Mouse (Mus musculus) liver, embryonic 16.5 days (tissue): ENCODE data around the gene Sumo1. TPM values are rescaled to one million over a fixed set of nuclear protein-coding genes. Genes with fewer than 3 reads are reported as not detected.

Source experiments
- ATAC-seq: fragments of 200-750 bp; cut with Nextera tagmentation; 2 replicates; pipeline ENCODE4 v1.8.0; 2017; ENCODE audit warnings: low read depth, mild to moderate bottlenecking, moderate number of reproducible peaks, moderate library complexity
- H3K27ac ChIP-seq: fragments of 300-500 bp; sonication (generic); 2 replicates; pipeline ENCODE4 v1.5.1; 2014; ENCODE audit warnings: mild to moderate bottlenecking, low read length
- H3K27me3 ChIP-seq: fragments of 300-500 bp; sonication (generic); 2 replicates; pipeline ENCODE4 v1.6.1; 2014; ENCODE audit warnings: low read depth, low read length, mixed read lengths; ENCODE audit not compliant: control insufficient read depth, insufficient read depth
- H3K36me3 ChIP-seq: fragments of 300-500 bp; sonication (generic); 2 replicates; pipeline ENCODE4 v1.6.1; 2014; ENCODE audit warnings: mild to moderate bottlenecking; ENCODE audit not compliant: control insufficient read depth, insufficient read depth
- H3K4me1 ChIP-seq: fragments of 300-500 bp; sonication (generic); 2 replicates; pipeline ENCODE4 v1.6.1; 2014; ENCODE audit warnings: low read depth, low read length, mixed read lengths; ENCODE audit not compliant: control insufficient read depth
- H3K4me2 ChIP-seq: fragments of 300-500 bp; sonication (generic); 2 replicates; pipeline ENCODE4 v1.6.1; 2014; ENCODE audit warnings: low read depth, low read length, mixed read lengths
- H3K4me3 ChIP-seq: fragments of 300-500 bp; sonication (generic); 2 replicates; pipeline ENCODE4 v1.5.1; 2014; ENCODE audit warnings: low read depth, mild to moderate bottlenecking, low read length
- H3K9ac ChIP-seq: fragments of 300-500 bp; sonication (generic); 2 replicates; pipeline ENCODE4 v1.6.1; 2014; ENCODE audit warnings: low read depth, low read length
- H3K9me3 ChIP-seq: fragments of 300-500 bp; sonication (generic); replicated peaks from 2 replicates; pipeline ENCODE4 v1.6.1; 2016; ENCODE audit warnings: low read length; ENCODE audit not compliant: control insufficient read depth
- WGBS: fragments of 180-500 bp; shearing (Covaris S2); extraction: QIAGEN DNeasy Blood & Tissue Kit; methylation state at CpG from one replicate; pipeline ENCODE4 v1.1.7; 2014; ENCODE audit not compliant: insufficient replicate concordance; 5-methylcytosine and 5-hydroxymethylcytosine counted together
- polyA plus RNA-seq: library from polyadenylated mRNA; unstranded; fragments of >200 nt; fragmentation: Nextera tagmentation; extraction: Ambion mirVana; gene quantifications from 2 replicates; pipeline ENCODE4 v1.2.1, GENCODE M21; 2015

The Sumo1 gene
- polyA plus RNA-seq, 1 experiment from 2014 or later, result 90.3 TPM

GRCm38 (mm10) chr1:59625410-59625809 is 45.2 kb downstream of the Sumo1 start:
- H3K27ac ChIP-seq, result no peak overlapping the region
- no peak overlapping the region for H3K4me2 ChIP-seq
- H3K27me3 ChIP-seq, result no peaks in the 10 kb centered on the region
- no peaks in the 10 kb centered on the region for H3K36me3 ChIP-seq
- no peaks in the 10 kb centered on the region for H3K9me3 ChIP-seq
- no peak overlapping the region for H3K9ac ChIP-seq
- WGBS, result 81% methylated on average over 5 of the region's 5 CpGs
- H3K4me1 ChIP-seq, result no peaks in the 10 kb centered on the region
- ATAC-seq, result no peak
- no peak overlapping the region for H3K4me3 ChIP-seq

- H3K27me3 ChIP-seq, result no peaks in the 10 kb centered on the region
- 25% methylated on average over 5 of the region's 5 CpGs for WGBS
- H3K4me2 ChIP-seq, result no peak overlapping the region
- no peaks in the 10 kb centered on the region for H3K4me1 ChIP-seq
- no peaks in the 10 kb centered on the region for H3K9me3 ChIP-seq
- no peaks in the 10 kb centered on the region for H3K36me3 ChIP-seq
- no peak for ATAC-seq
- no peak overlapping the region for H3K4me3 ChIP-seq
- H3K27ac ChIP-seq, result no peak overlapping the region
- H3K9ac ChIP-seq, result no peak overlapping the region
These were observed 47.2 kb downstream of the Sumo1 start for GRCm38 (mm10) chr1:59623325-59624017.

GRCm38 (mm10) chr1:59619201-59619600 is 51.4 kb downstream of the Sumo1 start:
- Histone ChIP-seq H3K4me3 (no peak overlapping the region), H3K9me3 (no peaks in the 10 kb centered on the region), H3K4me1 (no peaks in the 10 kb centered on the region), H3K27ac (no peak overlapping the region), H3K36me3 (no peaks in the 10 kb centered on the region), H3K9ac (no peak overlapping the region), H3K27me3 (no peaks in the 10 kb centered on the region), H3K4me2 (no peak overlapping the region)
- 69% methylated on average over 10 of the region's 10 CpGs for WGBS
- ATAC-seq, result no peak

GRCm38 (mm10) chr1:59615021-59615420 is 55.6 kb downstream of the Sumo1 start:
- no peak for ATAC-seq
- no peak overlapping the region for H3K9ac ChIP-seq
- no peak overlapping the region for H3K27ac ChIP-seq
- H3K9me3 ChIP-seq, result no peaks in the 10 kb centered on the region
- no peaks in the 10 kb centered on the region for H3K27me3 ChIP-seq
- WGBS, result 58% methylated on average over 2 of the region's 2 CpGs
- H3K4me2 ChIP-seq, result no peak overlapping the region
- no peaks in the 10 kb centered on the region for H3K4me1 ChIP-seq
- H3K4me3 ChIP-seq, result no peak overlapping the region
- H3K36me3 ChIP-seq, result no peaks in the 10 kb centered on the region

GRCm38 (mm10) chr1:59613795-59614194 is 56.8 kb downstream of the Sumo1 start:
- Histone ChIP-seq H3K9ac (no peak overlapping the region), H3K4me1 (no peaks in the 10 kb centered on the region), H3K9me3 (no peaks in the 10 kb centered on the region), H3K4me2 (no peak overlapping the region), H3K27me3 (no peaks in the 10 kb centered on the region), H3K27ac (no peak overlapping the region), H3K4me3 (no peak overlapping the region), H3K36me3 (no peaks in the 10 kb centered on the region)
- no peak for ATAC-seq
- WGBS, result 42% methylated on average over 6 of the region's 6 CpGs

GRCm38 (mm10) chr1:59610929-59611328 is 59.7 kb downstream of the Sumo1 start:
- WGBS, result 86% methylated on average over 3 of the region's 3 CpGs
- no peaks in the 10 kb centered on the region for H3K4me1 ChIP-seq
- ATAC-seq, result no peak
- no peaks in the 10 kb centered on the region for H3K27me3 ChIP-seq
- H3K9me3 ChIP-seq, result no peaks in the 10 kb centered on the region
- H3K4me3 ChIP-seq, result no peak overlapping the region
- H3K36me3 ChIP-seq, result no peaks in the 10 kb centered on the region
- no peak overlapping the region for H3K9ac ChIP-seq
- no peak overlapping the region for H3K27ac ChIP-seq
- no peak overlapping the region for H3K4me2 ChIP-seq

- Histone ChIP-seq H3K36me3 (no peaks in the 10 kb centered on the region), H3K9ac (no peak overlapping the region), H3K27ac (no peak overlapping the region), H3K4me1 (no peaks in the 10 kb centered on the region), H3K4me2 (no peak overlapping the region), H3K27me3 (no peaks in the 10 kb centered on the region), H3K4me3 (no peak overlapping the region), H3K9me3 (no peaks in the 10 kb centered on the region)
- ATAC-seq, result no peak
- 53% methylated on average over 10 of the region's 10 CpGs for WGBS
These were observed 60.7 kb downstream of the Sumo1 start for GRCm38 (mm10) chr1:59609896-59610295.

- no peak overlapping the region for H3K9ac ChIP-seq
- H3K27me3 ChIP-seq, result no peaks in the 10 kb centered on the region
- H3K4me1 ChIP-seq, result no peaks in the 10 kb centered on the region
- H3K4me2 ChIP-seq, result no peak overlapping the region
- no peak overlapping the region for H3K27ac ChIP-seq
- no peak for ATAC-seq
- 74% methylated on average over 4 of the region's 4 CpGs for WGBS
- H3K36me3 ChIP-seq, result no peaks in the 10 kb centered on the region
- H3K9me3 ChIP-seq, result no peaks in the 10 kb centered on the region
- no peak overlapping the region for H3K4me3 ChIP-seq
These were observed 61.2 kb downstream of the Sumo1 start for GRCm38 (mm10) chr1:59609458-59609857.

GRCm38 (mm10) chr1:59608920-59609319 is 61.7 kb downstream of the Sumo1 start:
- Histone ChIP-seq H3K36me3 (no peaks in the 10 kb centered on the region), H3K27me3 (no peaks in the 10 kb centered on the region), H3K4me1 (no peaks in the 10 kb centered on the region), H3K4me2 (no peak overlapping the region), H3K9ac (no peak overlapping the region), H3K4me3 (no peak overlapping the region), H3K27ac (no peak overlapping the region), H3K9me3 (no peaks in the 10 kb centered on the region)
- WGBS, result 47% methylated on average over 5 of the region's 5 CpGs
- ATAC-seq, result no peak
